Mouse (Mus musculus) limb, embryonic 13.5 days (tissue): ENCODE measurements at regions not wholly inside any gene's neighbourhood (a gene's known extent, or its start where the extent isn't known, plus 50 kb on each side); places are given as distances from the start of the nearest gene placed in this dataset.

Source experiments
- ATAC-seq: fragments of 200-750 bp; cut with Nextera tagmentation; 2 replicates; pipeline ENCODE4 v1.8.0; 2017; ENCODE audit warnings: low read depth, moderate number of reproducible peaks, moderate TSS enrichment; ENCODE audit not compliant: low FRiP score
- H3K27ac ChIP-seq: fragments of 300-500 bp; sonication (generic); 2 replicates; pipeline ENCODE4 v1.5.1; 2015; ENCODE audit warnings: inconsistent platforms, mild to moderate bottlenecking, moderate library complexity
- H3K27me3 ChIP-seq: fragments of 300-500 bp; sonication (generic); 2 replicates; pipeline ENCODE4 v1.6.1; 2015; ENCODE audit warnings: mild to moderate bottlenecking, inconsistent platforms
- H3K36me3 ChIP-seq: fragments of 300-500 bp; sonication (generic); 2 replicates; pipeline ENCODE4 v1.6.1; 2015; ENCODE audit warnings: inconsistent platforms, mild to moderate bottlenecking, moderate library complexity
- H3K4me1 ChIP-seq: fragments of 300-500 bp; sonication (generic); 2 replicates; pipeline ENCODE4 v1.6.1; 2015; ENCODE audit warnings: inconsistent platforms
- H3K4me2 ChIP-seq: fragments of 300-500 bp; sonication (generic); replicated peaks from 2 replicates; pipeline ENCODE4 v1.6.1; 2015; ENCODE audit warnings: inconsistent platforms, mild to moderate bottlenecking, moderate library complexity
- H3K4me3 ChIP-seq: fragments of 300-500 bp; sonication (generic); 2 replicates; pipeline ENCODE4 v1.5.1; 2015; ENCODE audit warnings: moderate library complexity, mild to moderate bottlenecking, inconsistent platforms
- H3K9ac ChIP-seq: fragments of 300-500 bp; sonication (generic); 2 replicates; pipeline ENCODE4 v1.6.1; 2015; ENCODE audit warnings: mild to moderate bottlenecking, inconsistent platforms
- H3K9me3 ChIP-seq: fragments of 300-500 bp; sonication (generic); 2 replicates; pipeline ENCODE4 v1.6.1; 2016; ENCODE audit warnings: inconsistent platforms
- WGBS: fragments of 180-500 bp; shearing (Covaris S2); methylation state at CpG from one replicate; pipeline ENCODE4 v1.1.7; 2015; 5-methylcytosine and 5-hydroxymethylcytosine counted together

- ATAC-seq, result no peak
- Histone ChIP-seq H3K4me2 (no peak overlapping the region), H3K27ac (no peak overlapping the region), H3K9ac (no peak overlapping the region), H3K27me3 (peaks cover 6% of the 10 kb centered on the region; the same call in 1 of the 2 replicates), H3K4me3 (no peak overlapping the region), H3K36me3 (no peaks in the 10 kb centered on the region), H3K4me1 (no peaks in the 10 kb centered on the region), H3K9me3 (no peaks in the 10 kb centered on the region)
- WGBS, result 80% methylated on average over 5 of the region's 5 CpGs
Observed at GRCm38 (mm10) chr14:115033375-115033969, 58.5 kb upstream of the Gpc5 start.

DNA sequence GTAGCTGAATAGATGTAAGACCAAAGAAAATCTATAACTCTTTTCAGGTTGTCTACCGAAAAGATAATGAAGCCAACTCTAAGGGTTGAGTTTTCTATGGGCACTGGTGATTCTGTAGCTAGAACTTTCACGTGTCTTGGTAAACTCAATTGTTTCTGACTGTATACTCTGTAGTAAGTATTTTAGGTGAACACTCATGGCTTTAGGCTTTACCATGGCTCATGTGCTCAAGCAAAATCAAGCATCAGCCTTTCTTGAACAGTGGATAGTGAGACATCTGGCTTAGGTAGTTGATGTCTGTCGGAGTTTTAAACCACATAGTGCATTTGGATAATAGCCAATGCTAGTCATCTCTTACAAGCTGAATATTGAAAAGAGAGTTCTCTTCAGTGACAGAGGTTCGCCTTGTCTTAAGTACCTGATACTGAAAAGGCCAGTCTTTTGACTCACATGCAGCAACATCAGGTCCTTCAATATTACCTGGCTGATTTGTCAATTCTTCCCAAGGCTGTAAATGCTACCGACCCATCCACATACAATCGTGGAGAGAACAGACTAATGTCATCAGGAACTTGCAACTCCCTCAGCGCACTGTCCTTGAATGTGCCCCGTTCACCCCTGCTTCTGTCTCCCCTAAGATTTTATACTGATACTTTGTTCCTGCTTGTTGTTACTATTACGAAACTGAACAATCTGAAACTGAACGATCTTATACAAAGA is 57.1 kb upstream of the Gpc5 start:
- Histone ChIP-seq H3K4me3 (no peak overlapping the region), H3K27ac (no peak overlapping the region), H3K27me3 (peaks cover 10% of the 10 kb centered on the region; the same call in 1 of the 2 replicates), H3K4me2 (no peak overlapping the region), H3K9me3 (no peaks in the 10 kb centered on the region), H3K9ac (no peak overlapping the region), H3K4me1 (no peaks in the 10 kb centered on the region), H3K36me3 (no peaks in the 10 kb centered on the region)
- no peak for ATAC-seq
- 91% methylated on average over 10 of the region's 10 CpGs for WGBS

GRCm38 (mm10) chr14:115037086-115037793 is 54.8 kb upstream of the Gpc5 start:
- H3K36me3 ChIP-seq, result no peaks in the 10 kb centered on the region
- ATAC-seq, result no peak
- no peaks in the 10 kb centered on the region for H3K9me3 ChIP-seq
- no peak overlapping the region for H3K27ac ChIP-seq
- no peak overlapping the region for H3K9ac ChIP-seq
- WGBS, result 17% methylated on average over 5 of the region's 5 CpGs
- H3K27me3 ChIP-seq, result peaks cover 10% of the 10 kb centered on the region; the same call in 1 of the 2 replicates
- no peak overlapping the region for H3K4me2 ChIP-seq
- H3K4me3 ChIP-seq, result no peak overlapping the region
- H3K4me1 ChIP-seq, result no peaks in the 10 kb centered on the region

DNA sequence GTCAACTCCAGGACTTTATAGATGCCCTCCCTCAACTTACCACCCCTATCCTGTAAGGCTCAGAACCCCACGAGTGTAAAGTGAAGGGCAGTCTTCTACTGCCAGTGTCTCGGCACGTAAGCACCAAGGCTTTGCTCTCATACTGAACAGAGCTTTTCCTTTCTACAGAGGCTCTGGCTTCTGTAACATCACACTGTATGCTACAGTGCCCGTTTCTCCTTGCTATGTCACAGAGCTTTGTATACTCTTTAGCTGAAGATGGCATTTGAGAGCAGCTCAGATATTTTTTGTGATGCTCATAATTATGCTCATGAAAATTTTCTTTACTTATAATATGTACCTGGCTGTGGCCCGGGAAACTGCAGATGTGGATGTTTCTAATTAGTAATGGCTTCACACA is 53.2 kb upstream of the Gpc5 start:
- Histone ChIP-seq H3K27ac (no peak overlapping the region), H3K9me3 (no peaks in the 10 kb centered on the region), H3K4me1 (peaks cover 12% of the 10 kb centered on the region), H3K4me2 (no peak overlapping the region), H3K36me3 (peaks cover 8% of the 10 kb centered on the region), H3K4me3 (no peak overlapping the region), H3K27me3 (peaks cover 10% of the 10 kb centered on the region; the same call in 1 of the 2 replicates), H3K9ac (no peak overlapping the region)
- 21% methylated on average over 5 of the region's 5 CpGs for WGBS
- ATAC-seq, result no peak

DNA sequence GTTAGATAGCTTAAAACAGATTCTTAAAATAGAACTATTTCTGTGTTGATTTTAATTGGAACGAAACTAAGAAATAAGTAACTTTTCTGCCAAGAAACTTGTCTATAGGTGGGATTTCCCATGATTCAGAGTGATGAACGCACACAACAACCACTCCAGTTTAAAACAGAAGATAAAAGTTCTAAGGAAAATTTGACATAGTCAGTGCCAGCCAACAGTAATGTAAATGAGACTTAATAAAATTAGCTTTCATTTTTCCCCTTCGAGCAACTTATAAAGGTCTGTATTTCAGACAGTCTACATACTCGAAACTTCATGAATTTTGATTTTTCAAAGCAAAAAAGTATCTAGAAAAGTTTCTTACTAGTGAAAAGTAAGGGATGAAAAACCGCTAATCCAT is 52.5 kb upstream of the Gpc5 start:
- 0 out of 2 replicates have a peak, but pooled peaks cover 8% of the 10 kb centered on the region for H3K27me3 ChIP-seq
- WGBS, result 57% methylated on average over 5 of the region's 5 CpGs
- no peak overlapping the region for H3K9ac ChIP-seq
- ATAC-seq, result no peak
- peak overlapping the region; percentile 89 for H3K4me2 ChIP-seq
- no peak overlapping the region for H3K27ac ChIP-seq
- H3K4me1 ChIP-seq, result peaks cover 18% of the 10 kb centered on the region
- H3K9me3 ChIP-seq, result no peaks in the 10 kb centered on the region
- H3K4me3 ChIP-seq, result no peak overlapping the region
- H3K36me3 ChIP-seq, result peaks cover 15% of the 10 kb centered on the region

DNA sequence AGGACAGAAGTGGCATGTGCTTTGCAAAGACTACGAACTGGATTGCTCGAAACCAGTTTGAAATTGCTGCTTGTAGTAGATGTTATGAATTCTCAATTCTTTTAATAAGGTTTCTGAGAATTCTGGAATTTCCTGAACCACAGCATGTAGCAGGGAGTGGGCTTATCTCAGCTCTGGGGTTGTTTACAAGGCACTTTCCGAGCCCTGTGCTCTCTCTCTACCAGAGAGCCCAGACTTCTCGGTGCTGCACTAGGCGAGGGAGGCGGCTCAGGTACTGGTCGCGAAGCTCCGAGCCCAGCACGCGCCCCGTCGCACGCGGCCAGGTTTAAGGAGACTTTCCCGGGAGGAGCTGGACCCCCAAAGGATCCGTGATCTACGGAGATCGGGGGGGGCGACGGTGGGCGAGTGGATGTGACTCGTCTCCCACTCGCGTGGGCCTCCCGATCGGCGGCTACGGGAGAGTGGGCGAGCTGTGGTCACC is 51.9 kb upstream of the Gpc5 start:
- Histone ChIP-seq H3K27me3 (0 out of 2 replicates have a peak, but pooled peaks cover 8% of the 10 kb centered on the region), H3K4me2 (peak overlapping the region; percentile 89), H3K4me1 (peaks cover 22% of the 10 kb centered on the region), H3K9me3 (no peaks in the 10 kb centered on the region), H3K27ac (peak overlapping the region; percentile 93), H3K9ac (peak overlapping the region; percentile 99), H3K4me3 (peak overlapping the region; percentile 82), H3K36me3 (peaks cover 21% of the 10 kb centered on the region)
- WGBS, result 0% methylated on average over 30 of the region's 30 CpGs
- peak; percentile 55 for ATAC-seq

- Histone ChIP-seq H3K27me3 (0 out of 2 replicates have a peak, but pooled peaks cover 8% of the 10 kb centered on the region), H3K4me2 (peak overlapping the region; percentile 89), H3K9me3 (no peaks in the 10 kb centered on the region), H3K36me3 (peaks cover 27% of the 10 kb centered on the region), H3K4me1 (peaks cover 22% of the 10 kb centered on the region), H3K27ac (peak overlapping the region; percentile 93), H3K9ac (peak overlapping the region; percentile 99), H3K4me3 (peak overlapping the region; percentile 82)
- peak; percentile 88 for ATAC-seq
- under 1% methylated on average over 55 of the region's 94 CpGs for WGBS
Observed at GRCm38 (mm10) chr14:115040578-115041206, 51.3 kb upstream of the Gpc5 start.

GRCm38 (mm10) chr14:115041336-115042054 is 50.5 kb upstream of the Gpc5 start:
- H3K9me3 ChIP-seq, result no peaks in the 10 kb centered on the region
- peaks cover 34% of the 10 kb centered on the region for H3K36me3 ChIP-seq
- peak overlapping the region; percentile 82 for H3K4me3 ChIP-seq
- 0% methylated on average over 33 of the region's 126 CpGs for WGBS
- peak overlapping the region; percentile 93 for H3K27ac ChIP-seq
- peak overlapping the region; percentile 89 for H3K4me2 ChIP-seq
- ATAC-seq, result peak; percentile 1; the same call in 1 of the 2 replicates
- H3K9ac ChIP-seq, result peak overlapping the region; percentile 99
- H3K4me1 ChIP-seq, result peaks cover 26% of the 10 kb centered on the region
- H3K27me3 ChIP-seq, result 0 out of 2 replicates have a peak, but pooled peaks cover 8% of the 10 kb centered on the region

DNA sequence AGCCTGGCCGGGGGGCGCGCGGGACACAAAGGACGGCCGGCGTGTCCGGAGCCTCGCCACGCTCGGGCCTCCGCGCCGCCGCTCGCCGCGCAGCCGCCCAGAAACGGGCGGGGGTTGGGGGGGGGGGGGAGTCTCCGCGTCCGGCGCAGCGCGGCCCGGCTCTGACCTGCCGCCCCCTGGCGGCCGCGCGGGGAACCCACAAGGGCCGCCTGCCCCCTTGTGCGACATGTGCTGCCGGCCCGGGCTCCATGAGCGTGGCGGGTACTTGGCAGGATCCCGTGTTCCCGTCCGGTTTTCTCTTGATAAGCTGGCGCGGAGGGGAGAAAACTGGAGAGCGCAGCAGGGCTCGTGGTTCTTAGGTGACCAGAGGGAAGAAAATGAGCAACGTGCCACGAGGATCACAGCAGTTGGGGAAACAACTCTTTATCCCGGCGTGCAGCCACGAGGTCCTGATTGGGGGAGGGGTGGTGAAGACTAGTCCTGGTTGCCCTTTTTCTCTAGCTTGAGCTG is 49.9 kb upstream of the Gpc5 start:
- H3K4me1 ChIP-seq, result peaks cover 26% of the 10 kb centered on the region
- peak overlapping the region; percentile 93 for H3K27ac ChIP-seq
- H3K9ac ChIP-seq, result peak overlapping the region; percentile 99
- peak overlapping the region; percentile 82 for H3K4me3 ChIP-seq
- 0 out of 2 replicates have a peak, but pooled peaks cover 8% of the 10 kb centered on the region for H3K27me3 ChIP-seq
- H3K9me3 ChIP-seq, result no peaks in the 10 kb centered on the region
- peak overlapping the region; percentile 75 for H3K4me2 ChIP-seq
- peaks cover 39% of the 10 kb centered on the region for H3K36me3 ChIP-seq
- ATAC-seq, result peak; percentile 79
- 0% methylated on average over 18 of the region's 51 CpGs for WGBS
